Mouse (Mus musculus) lung, postnatal 0 days (tissue): ENCODE measurements around the gene Gm21962.

Experiments
- CTCF ChIP-seq: IDR thresholded peaks from 2 replicates; pipeline ENCODE4 v1.5.1; 2016; ENCODE audit warnings: antibody characterized with exemption, mild to moderate bottlenecking
- EP300 ChIP-seq: IDR thresholded peaks from 2 replicates; pipeline ENCODE4 v1.6.1; 2016; ENCODE audit warnings: antibody characterized with exemption, mild to moderate bottlenecking, control low read depth

DNA sequence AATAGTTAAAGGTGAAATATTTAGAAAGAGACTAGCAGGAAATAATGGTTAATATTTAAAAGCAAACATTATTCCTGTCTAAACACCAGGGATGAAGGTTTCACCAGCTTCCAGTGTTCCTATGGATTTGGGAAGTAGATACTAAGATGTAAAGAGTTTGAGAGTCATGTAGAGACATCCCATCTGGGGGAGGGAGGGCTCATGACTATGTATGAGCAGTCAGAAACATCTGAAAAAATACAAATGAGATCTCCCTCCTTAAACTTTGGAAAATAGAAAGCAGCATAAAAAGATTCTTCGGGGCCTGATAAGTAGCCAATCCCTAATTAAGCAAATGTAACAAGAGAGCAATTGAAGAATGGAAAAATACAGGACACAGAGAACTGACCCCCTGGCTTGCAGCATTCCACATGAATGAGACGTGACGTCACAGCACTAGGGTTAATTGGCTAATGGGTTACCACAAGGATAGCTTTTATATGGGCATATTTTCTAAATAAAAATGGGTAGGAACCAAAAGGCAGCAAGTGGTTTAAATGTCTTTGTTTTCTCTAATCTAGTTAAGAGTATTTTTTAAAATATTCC, 45.3 kb downstream of the Gm21962 start:
- no peak for TF ChIP-seq EP300
- no peak for TF ChIP-seq CTCF
